Mouse (Mus musculus) neural tube, embryonic 14.5 days (tissue): ENCODE measurements at regions not wholly inside any gene's neighbourhood (a gene's known extent, or its start where the extent isn't known, plus 50 kb on each side); places are given as distances from the start of the nearest gene placed in this dataset.

Source experiments
- ATAC-seq: fragments of 200-750 bp; cut with Nextera tagmentation; 2 replicates; pipeline ENCODE4 v1.8.0; 2017; ENCODE audit warnings: low read depth, mild to moderate bottlenecking, moderate TSS enrichment, moderate library complexity
- H3K27ac ChIP-seq: fragments of 300-500 bp; sonication (generic); 2 replicates; pipeline ENCODE4 v1.5.1; 2014; ENCODE audit warnings: low read depth, mild to moderate bottlenecking, control low read depth, low read length, moderate library complexity, mixed read lengths
- H3K27me3 ChIP-seq: fragments of 300-500 bp; sonication (generic); 2 replicates; pipeline ENCODE4 v1.6.1; 2014; ENCODE audit warnings: low read length; ENCODE audit not compliant: control insufficient read depth, insufficient read depth
- H3K36me3 ChIP-seq: fragments of 300-500 bp; sonication (generic); 2 replicates; pipeline ENCODE4 v1.6.1; 2014; ENCODE audit warnings: low read length, mixed read lengths; ENCODE audit not compliant: control insufficient read depth, insufficient read depth
- H3K4me1 ChIP-seq: fragments of 300-500 bp; sonication (generic); 2 replicates; pipeline ENCODE4 v1.6.1; 2014; ENCODE audit warnings: low read length; ENCODE audit not compliant: control insufficient read depth, insufficient read depth
- H3K4me2 ChIP-seq: fragments of 300-500 bp; sonication (generic); 2 replicates; pipeline ENCODE4 v1.6.1; 2014; ENCODE audit warnings: mild to moderate bottlenecking, low read depth, low read length, control low read depth
- H3K4me3 ChIP-seq: fragments of 300-500 bp; sonication (generic); 2 replicates; pipeline ENCODE4 v1.5.1; 2014; ENCODE audit warnings: low read depth, low read length, control low read depth, mixed read lengths
- H3K9ac ChIP-seq: fragments of 300-500 bp; sonication (generic); replicated peaks from 2 replicates; pipeline ENCODE4 v1.6.1; 2014; ENCODE audit warnings: low read depth, mild to moderate bottlenecking, control low read depth, low read length, mixed read lengths
- H3K9me3 ChIP-seq: fragments of 300-500 bp; sonication (generic); 2 replicates; pipeline ENCODE4 v1.6.1; 2016; ENCODE audit warnings: low read length; ENCODE audit not compliant: control insufficient read depth
- WGBS: fragments of 180-500 bp; shearing (Covaris S2); extraction: QIAGEN DNeasy Blood & Tissue Kit; methylation state at CpG from one replicate; pipeline ENCODE4 v1.1.7; 2014; 5-methylcytosine and 5-hydroxymethylcytosine counted together

GRCm38 (mm10) chr12:71763194-71763593, 67.7 kb upstream of the Daam1 start:
- WGBS: 58% methylated on average over 4 of the region's 4 CpGs
- Histone ChIP-seq H3K4me2 (no peak overlapping the region), H3K9ac (no peak overlapping the region), H3K4me1 (no peaks in the 10 kb centered on the region), H3K4me3 (no peak overlapping the region), H3K36me3 (no peaks in the 10 kb centered on the region), H3K27ac (no peak overlapping the region), H3K9me3 (no peaks in the 10 kb centered on the region), H3K27me3 (no peaks in the 10 kb centered on the region)
- ATAC-seq: no peak

- H3K27me3 ChIP-seq: no peaks in the 10 kb centered on the region
- H3K27ac ChIP-seq: no peak overlapping the region
- no peaks in the 10 kb centered on the region for H3K9me3 ChIP-seq
- WGBS: 93% methylated on average over 4 of the region's 4 CpGs
- H3K9ac ChIP-seq: no peak overlapping the region
- H3K4me1 ChIP-seq: no peaks in the 10 kb centered on the region
- no peak overlapping the region for H3K4me3 ChIP-seq
- H3K4me2 ChIP-seq: no peak overlapping the region
- H3K36me3 ChIP-seq: no peaks in the 10 kb centered on the region
- ATAC-seq: no peak
These were observed 64.8 kb upstream of the Daam1 start for GRCm38 (mm10) chr12:71766086-71766485.

GRCm38 (mm10) chr12:71766636-71767035, 64.2 kb upstream of the Daam1 start:
- ATAC-seq: no peak
- H3K9me3 ChIP-seq: no peaks in the 10 kb centered on the region
- WGBS: 97% methylated on average over 1 of the region's 1 CpGs
- no peak overlapping the region for H3K27ac ChIP-seq
- no peak overlapping the region for H3K4me3 ChIP-seq
- no peaks in the 10 kb centered on the region for H3K36me3 ChIP-seq
- no peaks in the 10 kb centered on the region for H3K4me1 ChIP-seq
- H3K9ac ChIP-seq: no peak overlapping the region
- no peak overlapping the region for H3K4me2 ChIP-seq
- H3K27me3 ChIP-seq: no peaks in the 10 kb centered on the region

GRCm38 (mm10) chr12:71767896-71768295, 63.0 kb upstream of the Daam1 start:
- WGBS: 41% methylated on average over 3 of the region's 3 CpGs
- H3K27me3 ChIP-seq: no peaks in the 10 kb centered on the region
- no peak overlapping the region for H3K9ac ChIP-seq
- no peaks in the 10 kb centered on the region for H3K36me3 ChIP-seq
- no peaks in the 10 kb centered on the region for H3K4me1 ChIP-seq
- H3K27ac ChIP-seq: no peak overlapping the region
- H3K9me3 ChIP-seq: no peaks in the 10 kb centered on the region
- ATAC-seq: no peak
- no peak overlapping the region for H3K4me2 ChIP-seq
- H3K4me3 ChIP-seq: no peak overlapping the region

GRCm38 (mm10) chr12:71768471-71768870, 62.4 kb upstream of the Daam1 start:
- H3K4me3 ChIP-seq: no peak overlapping the region
- H3K9me3 ChIP-seq: no peaks in the 10 kb centered on the region
- H3K36me3 ChIP-seq: no peaks in the 10 kb centered on the region
- WGBS: 4% methylated on average over 12 of the region's 12 CpGs
- ATAC-seq: no peak
- no peaks in the 10 kb centered on the region for H3K4me1 ChIP-seq
- H3K4me2 ChIP-seq: peak overlapping the region; percentile 37; the same call in 1 of the 2 replicates
- H3K9ac ChIP-seq: no peak overlapping the region
- no peak overlapping the region for H3K27ac ChIP-seq
- no peaks in the 10 kb centered on the region for H3K27me3 ChIP-seq

GRCm38 (mm10) chr12:71768890-71769289, 62.0 kb upstream of the Daam1 start:
- Histone ChIP-seq H3K36me3 (no peaks in the 10 kb centered on the region), H3K9ac (no peak overlapping the region), H3K9me3 (no peaks in the 10 kb centered on the region), H3K4me2 (peak overlapping the region; percentile 37; the same call in 1 of the 2 replicates), H3K27ac (no peak overlapping the region), H3K4me3 (no peak overlapping the region), H3K4me1 (no peaks in the 10 kb centered on the region), H3K27me3 (no peaks in the 10 kb centered on the region)
- 25% methylated on average over 9 of the region's 9 CpGs for WGBS
- ATAC-seq: no peak

GRCm38 (mm10) chr12:71769302-71769701, 61.6 kb upstream of the Daam1 start:
- no peak for ATAC-seq
- Histone ChIP-seq H3K27ac (no peak overlapping the region), H3K4me3 (no peak overlapping the region), H3K9me3 (no peaks in the 10 kb centered on the region), H3K4me1 (no peaks in the 10 kb centered on the region), H3K27me3 (no peaks in the 10 kb centered on the region), H3K4me2 (no peak overlapping the region), H3K9ac (no peak overlapping the region), H3K36me3 (no peaks in the 10 kb centered on the region)
- WGBS: 49% methylated on average over 6 of the region's 6 CpGs

- Histone ChIP-seq H3K9me3 (no peaks in the 10 kb centered on the region), H3K4me2 (no peak overlapping the region), H3K9ac (no peak overlapping the region), H3K27ac (no peak overlapping the region), H3K27me3 (no peaks in the 10 kb centered on the region), H3K4me3 (no peak overlapping the region), H3K36me3 (no peaks in the 10 kb centered on the region), H3K4me1 (peaks cover 5% of the 10 kb centered on the region; the same call in 1 of the 2 replicates)
- 82% methylated on average over 9 of the region's 9 CpGs for WGBS
- ATAC-seq: no peak
These were observed 57.0 kb upstream of the Daam1 start for GRCm38 (mm10) chr12:71773891-71774290.

- Histone ChIP-seq H3K4me2 (no peak overlapping the region), H3K27ac (no peak overlapping the region), H3K4me3 (no peak overlapping the region), H3K4me1 (peaks cover 5% of the 10 kb centered on the region; the same call in 1 of the 2 replicates), H3K27me3 (no peaks in the 10 kb centered on the region), H3K36me3 (no peaks in the 10 kb centered on the region), H3K9me3 (no peaks in the 10 kb centered on the region), H3K9ac (no peak overlapping the region)
- no peak for ATAC-seq
- 74% methylated on average over 12 of the region's 12 CpGs for WGBS
These were observed 55.8 kb upstream of the Daam1 start for GRCm38 (mm10) chr12:71775126-71775525.
